Mouse (Mus musculus) bone marrow macrophage, adult 2 months (primary cell): ENCODE results near the gene Ssbp2.

Experiments
- CTCF ChIP-seq: IDR thresholded peaks from 2 replicates; pipeline ENCODE4 v1.5.1; 2012; ENCODE audit warnings: low read depth, mild to moderate bottlenecking, low read length, moderate library complexity
- POLR2A ChIP-seq: IDR thresholded peaks from 2 replicates; pipeline ENCODE4 v1.6.1; 2012; ENCODE audit warnings: mild to moderate bottlenecking, low read depth, low read length, borderline replicate concordance

- TF ChIP-seq POLR2A = no peak
- TF ChIP-seq CTCF = no peak
These were observed 18.6 kb upstream of the Ssbp2 start for GRCm38 (mm10) chr13:91441476-91441875.
